Mouse (Mus musculus) C2C12 (cell line): ENCODE measurements around the gene Bpnt1.

ENCODE experiments used
- CEBPB ChIP-seq: IDR thresholded peaks from one replicate; pipeline ENCODE4 v1.6.1; 2011; ENCODE audit warnings: low read depth, mild to moderate bottlenecking, control low read depth, moderate library complexity
- CTCF ChIP-seq: IDR thresholded peaks from one replicate; pipeline ENCODE4 v1.5.1; 2011; ENCODE audit not compliant: control insufficient read depth, insufficient read depth, insufficient read length
- FOSL1 ChIP-seq: IDR thresholded peaks from one replicate; pipeline ENCODE4 v1.8.0; 2011; ENCODE audit warnings: mild to moderate bottlenecking, low read length; ENCODE audit not compliant: poor library complexity, insufficient read depth, severe bottlenecking
- MAX ChIP-seq: IDR thresholded peaks from one replicate; pipeline ENCODE4 v1.6.1; 2011; ENCODE audit warnings: mild to moderate bottlenecking, control low read depth
- MYOD1 ChIP-seq: IDR thresholded peaks from one replicate; pipeline ENCODE4 v1.6.1; 2011; ENCODE audit warnings: low read depth; ENCODE audit not compliant: control insufficient read depth, insufficient read length
- MYOG ChIP-seq: IDR thresholded peaks from one replicate; pipeline ENCODE4 v1.6.1; 2011; ENCODE audit not compliant: control insufficient read depth, insufficient read length; ENCODE audit errors: extremely low read depth
- USF1 ChIP-seq: IDR thresholded peaks from one replicate; pipeline ENCODE4 v1.6.1; 2011; ENCODE audit warnings: low read depth, mild to moderate bottlenecking, control low read depth, moderate library complexity

- TF ChIP-seq CTCF (no peak), USF1 (no peak), MYOD1 (no peak), MAX (no peak), MYOG (no peak), CEBPB (no peak), FOSL1 (no peak)
Measured at GRCm38 (mm10) chr1:185284740-185285139, 47.2 kb upstream of the Bpnt1 start.
